9 mouse cellular contexts compared by ENCODE assay signal in the genomic region with DNA sequence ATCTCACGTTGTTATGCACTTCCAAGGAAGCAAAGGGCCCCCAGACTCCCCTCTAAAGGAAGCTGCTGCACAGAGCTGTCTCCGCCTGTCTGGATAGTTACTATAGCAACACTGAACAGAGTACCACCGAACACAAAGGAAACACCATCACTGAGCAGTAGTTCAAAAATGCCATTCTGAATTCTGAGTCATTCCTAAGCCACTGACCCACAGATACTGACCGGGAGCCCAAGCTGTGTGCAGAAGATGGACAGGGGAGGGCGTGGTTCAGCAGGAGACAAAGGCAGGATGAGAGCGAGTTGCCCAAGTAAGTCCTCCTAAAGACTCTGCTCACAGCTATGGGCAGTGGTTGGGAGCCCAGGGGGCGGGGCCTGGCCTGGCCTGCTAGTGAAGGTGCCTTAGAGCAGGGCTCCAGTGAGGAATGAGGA. TPM values are rescaled to one million over a fixed set of nuclear protein-coding genes. Genes with fewer than 3 reads are reported as not detected.
A peak's percentile ranks its signal among the peaks of the same experiment; 100 is the strongest.
DNase-seq lines count a peak whose midpoint lies in the region; ATAC-seq and TF ChIP-seq lines count a peak whose summit lies in the region.
"Had no signal": no experiment of that assay in that cellular context is flagged by ENCODE, and none has a peak within 500 bp of the region (broad histone marks: within the 10 kb centered on the region; RNA-seq: fewer than 3 reads in every experiment).

No protein-coding gene starts in this region.

- H3K27ac ChIP-seq in heart, embryonic 14.5 days (replicated peaks in 1 of 2; ENCODE audit: control insufficient read depth in 1 of 2, insufficient read depth in 1 of 2, low read depth in 2 of 2, low read length in 2 of 2), result no peak overlapping the region
- H3K27ac ChIP-seq in cortical plate, adult 2 months (ENCODE audit: insufficient read depth, low read length), result peak overlapping the region; percentile 60
- H3K27ac ChIP-seq in hindbrain, embryonic 13.5 days, result peak overlapping the region; percentile 99
- peak overlapping the region; percentile 98 for H3K27ac ChIP-seq in midbrain, embryonic 14.5 days (replicated peaks; ENCODE audit: low read depth, low read length)

- H3K4me2 ChIP-seq in heart, embryonic 14.5 days (ENCODE audit: low read length), result no peak overlapping the region
- H3K4me2 ChIP-seq in hindbrain, embryonic 13.5 days, result peak overlapping the region; percentile 43
- H3K4me2 ChIP-seq in midbrain, embryonic 14.5 days (ENCODE audit: low read length), result peak overlapping the region; percentile 48

- no peak overlapping the region for H3K4me3 ChIP-seq in heart, embryonic 14.5 days (ENCODE audit: control insufficient read depth in 1 of 2, insufficient read depth in 1 of 2, low read depth in 1 of 2, low read length in 2 of 2)
- no peak overlapping the region for H3K4me3 ChIP-seq in cortical plate, adult 2 months (ENCODE audit: insufficient read depth, low read length)
- peak overlapping the region; percentile 11; the same call in 1 of the 2 replicates for H3K4me3 ChIP-seq in hindbrain, embryonic 13.5 days
- H3K4me3 ChIP-seq in midbrain, embryonic 14.5 days (replicated peaks; ENCODE audit: low read depth, low read length), result 0 out of 2 replicates have a peak overlapping the region, but pooled peaks have one; percentile 10

- peaks cover 2 to 10% of the 10 kb centered on the region in 2 experiments; a peak in 3 of 4 replicates for H3K4me1 ChIP-seq in heart, embryonic 14.5 days (ENCODE audit: control insufficient read depth in 2 of 2, insufficient read depth in 2 of 2, low read length in 2 of 2)
- H3K4me1 ChIP-seq in cortical plate, adult 2 months (ENCODE audit: control insufficient read depth, insufficient read depth, low read length), result peaks cover 33% of the 10 kb centered on the region
- peaks cover 87% of the 10 kb centered on the region for H3K4me1 ChIP-seq in hindbrain, embryonic 13.5 days (replicated peaks)
- peaks cover 62% of the 10 kb centered on the region for H3K4me1 ChIP-seq in midbrain, embryonic 14.5 days (ENCODE audit: control insufficient read depth, insufficient read depth, low read length)

- intact Hi-C loops in heart, postnatal 36 days (cut with DNase I), result no loop called here

- DNase-seq in heart, postnatal 36 days, result no peak
- DNase-seq in midbrain, embryonic 14.5 days, result peak; percentile 83
- no peak for DNase-seq in natural killer cell, adult 2 months (ENCODE audit: low spot score in 2 of 2)
- DNase-seq in gastrocnemius, postnatal 25 days, result no peak
- no peak for DNase-seq in cerebellum, adult 9-10 months

- no peak overlapping the region for H3K9ac ChIP-seq in heart, embryonic 14.5 days (ENCODE audit: low read length)
- peak overlapping the region; percentile 36 for H3K9ac ChIP-seq in hindbrain, embryonic 13.5 days
- peak overlapping the region; percentile 50 for H3K9ac ChIP-seq in midbrain, embryonic 14.5 days (replicated peaks; ENCODE audit: low read length)

- H3K9me3 ChIP-seq in heart, embryonic 14.5 days (ENCODE audit: control insufficient read depth, low read length), result no peaks in the 10 kb centered on the region
- H3K9me3 ChIP-seq in hindbrain, embryonic 13.5 days, result no peaks in the 10 kb centered on the region
- no peaks in the 10 kb centered on the region for H3K9me3 ChIP-seq in midbrain, embryonic 14.5 days (ENCODE audit: control insufficient read depth, low read length)

- no peaks in the 10 kb centered on the region for H3K27me3 ChIP-seq in heart, embryonic 14.5 days (ENCODE audit: control insufficient read depth, insufficient read depth, low read length)
- no peaks in the 10 kb centered on the region for H3K27me3 ChIP-seq in hindbrain, embryonic 13.5 days
- H3K27me3 ChIP-seq in midbrain, embryonic 14.5 days (ENCODE audit: control insufficient read depth, insufficient read depth, low read length), result no peaks in the 10 kb centered on the region

- WGBS in heart, embryonic 14.5 days, result 22% methylated on average over 7 of the region's 7 CpGs
- 8% methylated on average over 7 of the region's 7 CpGs for WGBS in hindbrain, embryonic 13.5 days
- WGBS in midbrain, embryonic 14.5 days, result 3% methylated on average over 7 of the region's 7 CpGs

- no peak for TF ChIP-seq CTCF in cortical plate, adult 2 months (IDR thresholded peaks at IDR 0.05; ENCODE audit: extremely low read depth, insufficient read depth, low read length)

- H3K36me3 ChIP-seq in heart, embryonic 14.5 days (ENCODE audit: control insufficient read depth, insufficient read depth, low read length), result no peaks in the 10 kb centered on the region
- no peaks in the 10 kb centered on the region for H3K36me3 ChIP-seq in hindbrain, embryonic 13.5 days
- H3K36me3 ChIP-seq in midbrain, embryonic 14.5 days (ENCODE audit: control insufficient read depth, insufficient read depth, low read length), result no peaks in the 10 kb centered on the region

- TF ChIP-seq POLR2A in cortical plate, adult 2 months (IDR thresholded peaks at IDR 0.05; ENCODE audit: extremely low read depth, insufficient read depth, low read length), result no peak

- ATAC-seq in heart, embryonic 14.5 days (ENCODE audit: insufficient number of reproducible peaks, insufficient read depth, low FRiP score, low read depth), result 0 out of 2 replicates have a peak, but pooled peaks have one; percentile 26
- ATAC-seq in hindbrain, embryonic 13.5 days (ENCODE audit: low FRiP score), result peak; percentile 78
- peak; percentile 73 for ATAC-seq in midbrain, embryonic 14.5 days (ENCODE audit: low FRiP score, low TSS enrichment)

RNA-seq across cellular contexts. Expression of a gene that starts 23.6 kb away (rescaled TPM):
- polyA plus RNA-seq in heart, embryonic 14.5 days (2014; fragmentation: Nextera tagmentation; extraction: Ambion mirVana), result 1.7 and 2.3 TPM in 2 replicates
- total RNA-seq in heart, postnatal 36 days (2021), result under 1 TPM; 0.16 to 0.64 TPM
- 121 and 124 TPM in 2 replicates for polyA plus RNA-seq in cortical plate, adult 2 months (2012; rRNA removed)
- 173 and 185 TPM in 2 replicates for polyA plus RNA-seq in hindbrain, embryonic 13.5 days (2015; fragmentation: Nextera tagmentation; extraction: Ambion mirVana)
- 117 and 136 TPM in 2 replicates for polyA plus RNA-seq in midbrain, embryonic 14.5 days (2014; fragmentation: Nextera tagmentation; extraction: Ambion mirVana)
- total RNA-seq in gastrocnemius, postnatal 25 days (2021), result under 1 TPM; 0.10 to 0.13 TPM

RNA-seq across cellular contexts. Expression of a gene that starts 36.1 kb away (rescaled TPM):
- not detected in 2 replicates for polyA plus RNA-seq in heart, embryonic 14.5 days (2014; fragmentation: Nextera tagmentation; extraction: Ambion mirVana)
- total RNA-seq in heart, postnatal 36 days (2021), result not detected
- 0.35 TPM in 1 of 2 replicates, not detected in the other for polyA plus RNA-seq in cortical plate, adult 2 months (2012; rRNA removed)
- not detected in 2 replicates for polyA plus RNA-seq in hindbrain, embryonic 13.5 days (2015; fragmentation: Nextera tagmentation; extraction: Ambion mirVana)
- polyA plus RNA-seq in midbrain, embryonic 14.5 days (2014; fragmentation: Nextera tagmentation; extraction: Ambion mirVana), result not detected in 2 replicates
- not detected for total RNA-seq in gastrocnemius, postnatal 25 days (2021)
- total RNA-seq: left cerebral cortex, adult 18-20 months had no signal

Comparison
In these comparisons a context has a peak if more than half of its experiments do, and no peak if none do; other contexts are left out.
1. ATAC-seq: peak in every context shown above with its lines; median percentile 78 in hindbrain, embryonic 13.5 days; 73 in midbrain, embryonic 14.5 days; 26 in heart, embryonic 14.5 days.
2. H3K27ac ChIP-seq: peak in cortical plate, adult 2 months (single experiment), hindbrain, embryonic 13.5 days (single experiment) and midbrain, embryonic 14.5 days (single experiment); none in heart, embryonic 14.5 days (0 of 2).
3. H3K4me3 ChIP-seq: peak in hindbrain, embryonic 13.5 days (single experiment) and midbrain, embryonic 14.5 days (single experiment); none in heart, embryonic 14.5 days (0 of 2) and cortical plate, adult 2 months (single experiment).
4. RNA of a gene that starts 23.6 kb away (polyA plus RNA-seq): 173 to 185 TPM in hindbrain, embryonic 13.5 days, 117 to 136 TPM in midbrain, embryonic 14.5 days and 121 to 124 TPM in cortical plate, adult 2 months; 1.7 to 2.3 TPM in heart, embryonic 14.5 days; every median in the first group is over 10 times any median in the second.